Mouse (Mus musculus) stomach, postnatal 0 days (tissue): ENCODE data around the gene Proser3. TPM values are rescaled to one million over a fixed set of nuclear protein-coding genes. Genes with fewer than 3 reads are reported as not detected.

ENCODE experiments used
- ATAC-seq: fragments of 200-750 bp; cut with Nextera tagmentation; 2 replicates; pipeline ENCODE4 v1.8.0; 2017; ENCODE audit not compliant: low FRiP score, low TSS enrichment
- DNase-seq: peaks from one replicate; pipeline ENCODE4 v3.0.0-alpha.2; 2016; ENCODE audit warnings: low spot score
- H3K27ac ChIP-seq: fragments of 300-500 bp; sonication (generic); replicated peaks from 2 replicates; pipeline ENCODE4 v1.5.1; 2014; ENCODE audit warnings: mild to moderate bottlenecking, control low read depth
- H3K27me3 ChIP-seq: fragments of 300-500 bp; sonication (generic); 2 replicates; pipeline ENCODE4 v1.6.1; 2014; ENCODE audit warnings: low read length; ENCODE audit not compliant: control insufficient read depth, insufficient read depth
- H3K36me3 ChIP-seq: fragments of 300-500 bp; sonication (generic); 2 replicates; pipeline ENCODE4 v1.6.1; 2014; ENCODE audit warnings: low read length, mixed read lengths; ENCODE audit not compliant: control insufficient read depth, insufficient read depth
- H3K4me1 ChIP-seq: fragments of 300-500 bp; sonication (generic); replicated peaks from 2 replicates; pipeline ENCODE4 v1.6.1; 2014; ENCODE audit warnings: antibody characterized with exemption; ENCODE audit not compliant: control insufficient read depth, insufficient read depth
- H3K4me2 ChIP-seq: fragments of 300-500 bp; sonication (generic); replicated peaks from 2 replicates; pipeline ENCODE4 v1.6.1; 2014; ENCODE audit warnings: low read depth, mild to moderate bottlenecking, control low read depth, moderate library complexity
- H3K4me3 ChIP-seq: fragments of 300-500 bp; sonication (generic); 2 replicates; pipeline ENCODE4 v1.5.1; 2014; ENCODE audit warnings: low read depth, low read length, control low read depth
- H3K9ac ChIP-seq: fragments of 300-500 bp; sonication (generic); 2 replicates; pipeline ENCODE4 v1.6.1; 2014; ENCODE audit warnings: mild to moderate bottlenecking, low read length, control low read depth, mixed read lengths
- H3K9me3 ChIP-seq: fragments of 300-500 bp; sonication (generic); 2 replicates; pipeline ENCODE4 v1.6.1; 2016; ENCODE audit warnings: low read length; ENCODE audit not compliant: control insufficient read depth
- CTCF ChIP-seq: IDR thresholded peaks from 2 replicates; pipeline ENCODE4 v1.5.1; 2016; ENCODE audit warnings: antibody characterized with exemption, low read depth, mild to moderate bottlenecking, moderate library complexity
- EP300 ChIP-seq: optimal IDR thresholded peaks from 2 replicates; pipeline ENCODE3; 2016; ENCODE audit warnings: antibody characterized with exemption
- WGBS: fragments of 180-500 bp; shearing (Covaris S2); extraction: QIAGEN DNeasy Blood & Tissue Kit; methylation state at CpG from one replicate; pipeline ENCODE4 v1.1.7; 2014; 5-methylcytosine and 5-hydroxymethylcytosine counted together
- polyA plus RNA-seq: library from polyadenylated mRNA; unstranded; fragments of >200 nt; fragmentation: Nextera tagmentation; extraction: Ambion mirVana; gene quantifications from 2 replicates; pipeline ENCODE4 v1.2.1, GENCODE M21; 2015

Gene Proser3
- polyA plus RNA-seq, 1 experiment from 2014 or later, result 2.3 TPM

DNA sequence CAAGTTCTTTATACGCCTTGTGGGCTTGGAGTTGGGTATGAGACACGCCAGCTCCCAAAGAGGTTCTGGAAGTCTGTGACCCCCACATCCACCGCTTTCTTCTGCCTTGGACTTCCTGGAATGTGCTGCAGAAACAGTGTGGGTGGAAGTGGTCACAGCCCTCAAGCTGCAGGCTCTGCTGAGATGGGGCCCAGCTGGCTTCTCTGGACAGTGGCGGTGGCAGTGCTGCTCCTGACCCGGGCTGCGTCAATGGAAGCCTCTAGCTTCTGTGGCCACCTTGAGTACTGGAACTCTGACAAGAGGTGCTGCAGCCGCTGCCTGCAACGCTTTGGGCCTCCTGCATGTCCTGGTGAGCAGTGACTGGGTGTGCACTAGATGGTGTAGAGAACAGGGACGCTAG, 13.9 kb upstream of the Proser3 start:
- no peak overlapping the region for H3K9ac ChIP-seq
- 81% methylated on average over 9 of the region's 9 CpGs for WGBS
- no peak overlapping the region for H3K4me2 ChIP-seq
- no peak overlapping the region for H3K27ac ChIP-seq
- ATAC-seq, result no peak
- H3K27me3 ChIP-seq, result no peaks in the 10 kb centered on the region
- no peaks in the 10 kb centered on the region for H3K9me3 ChIP-seq
- H3K36me3 ChIP-seq, result peaks cover 32% of the 10 kb centered on the region
- 0 out of 2 replicates have a peak, but pooled peaks cover 3% of the 10 kb centered on the region for H3K4me1 ChIP-seq
- H3K4me3 ChIP-seq, result no peak overlapping the region
- TF ChIP-seq CTCF, result no peak
- TF ChIP-seq EP300, result no peak
- DNase-seq, result no peak

DNA sequence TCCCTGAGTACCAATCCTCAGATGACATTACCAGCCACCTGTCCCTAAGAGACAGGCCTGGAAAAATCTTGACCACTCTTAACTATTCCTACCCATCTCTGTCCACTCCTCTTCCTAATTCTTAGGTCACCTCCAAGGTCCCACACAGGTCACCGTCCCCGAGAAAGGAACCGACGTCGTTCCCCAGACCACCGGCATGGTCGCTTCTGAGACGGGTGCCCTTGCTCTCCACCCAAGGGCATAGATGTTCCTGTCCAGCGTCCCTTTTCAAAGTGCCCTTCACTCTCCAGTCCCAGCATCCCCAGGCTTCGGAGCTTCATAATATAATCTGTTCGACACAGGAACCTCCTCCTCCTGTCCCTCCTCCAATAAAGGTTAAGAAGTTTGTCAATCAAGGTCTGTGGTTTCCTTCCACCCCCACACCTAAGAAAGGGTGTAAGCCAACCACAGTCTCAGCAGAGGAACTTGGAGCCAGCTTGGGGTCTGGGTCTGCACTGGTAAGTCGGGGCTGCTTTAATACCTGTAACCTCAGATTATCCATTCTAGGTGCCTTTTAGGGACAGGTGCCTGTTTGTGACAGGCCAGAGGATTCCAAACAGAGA, 13.0 kb upstream of the Proser3 start, which contains the start of gene Igflr1:
Gene Igflr1, plus strand, starts transcription at position 458 of the 602 bp plus-strand sequence.
- DNase-seq (no peak), ATAC-seq (no peak)
- Histone ChIP-seq H3K4me3 (no peak within 1 kb of the TSS), H3K36me3 (peaks cover 22% of the 10 kb centered on the region), H3K4me2 (no peak within 1 kb of the TSS), H3K9ac (no peak within 1 kb of the TSS), H3K4me1 (0 out of 2 replicates have a peak, but pooled peaks cover 3% of the 10 kb centered on the region), H3K27ac (no peak within 1 kb of the TSS), H3K9me3 (no peaks in the 10 kb centered on the region), H3K27me3 (no peaks in the 10 kb centered on the region)
- WGBS, result 91% methylated on average over 12 of the region's 12 CpGs
- no peak for TF ChIP-seq CTCF
- TF ChIP-seq EP300, result no peak

DNA sequence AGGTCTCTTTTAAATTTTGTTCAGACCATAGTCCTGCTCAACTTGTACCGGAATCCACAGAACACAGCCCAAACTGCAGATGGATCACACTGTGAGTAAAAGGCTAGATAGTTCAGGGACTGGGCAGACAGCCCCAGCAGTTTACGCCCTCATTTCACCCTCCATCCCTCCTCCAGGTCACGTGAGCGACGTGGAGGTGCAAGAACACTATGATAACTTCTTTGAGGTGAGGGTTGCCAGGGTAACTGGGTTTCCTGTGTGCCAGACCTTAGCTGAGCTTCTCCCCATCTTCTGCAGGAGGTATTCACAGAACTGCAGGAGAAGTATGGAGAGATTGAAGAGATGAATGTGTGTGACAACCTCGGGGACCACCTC, 11.8 kb upstream of the Proser3 start:
- DNase-seq (no peak), ATAC-seq (no peak)
- no peaks in the 10 kb centered on the region for H3K9me3 ChIP-seq
- H3K27me3 ChIP-seq, result no peaks in the 10 kb centered on the region
- H3K4me3 ChIP-seq, result peak overlapping the region; percentile 58
- peak overlapping the region; percentile 56 for H3K4me2 ChIP-seq
- peak overlapping the region; percentile 91 for H3K27ac ChIP-seq
- H3K9ac ChIP-seq, result peak overlapping the region; percentile 64; the same call in 1 of the 2 replicates
- H3K4me1 ChIP-seq, result 0 out of 2 replicates have a peak, but pooled peaks cover 3% of the 10 kb centered on the region
- H3K36me3 ChIP-seq, result peaks cover 19% of the 10 kb centered on the region
- WGBS, result 14% methylated on average over 6 of the region's 6 CpGs
- TF ChIP-seq CTCF (no peak), EP300 (no peak)

DNA sequence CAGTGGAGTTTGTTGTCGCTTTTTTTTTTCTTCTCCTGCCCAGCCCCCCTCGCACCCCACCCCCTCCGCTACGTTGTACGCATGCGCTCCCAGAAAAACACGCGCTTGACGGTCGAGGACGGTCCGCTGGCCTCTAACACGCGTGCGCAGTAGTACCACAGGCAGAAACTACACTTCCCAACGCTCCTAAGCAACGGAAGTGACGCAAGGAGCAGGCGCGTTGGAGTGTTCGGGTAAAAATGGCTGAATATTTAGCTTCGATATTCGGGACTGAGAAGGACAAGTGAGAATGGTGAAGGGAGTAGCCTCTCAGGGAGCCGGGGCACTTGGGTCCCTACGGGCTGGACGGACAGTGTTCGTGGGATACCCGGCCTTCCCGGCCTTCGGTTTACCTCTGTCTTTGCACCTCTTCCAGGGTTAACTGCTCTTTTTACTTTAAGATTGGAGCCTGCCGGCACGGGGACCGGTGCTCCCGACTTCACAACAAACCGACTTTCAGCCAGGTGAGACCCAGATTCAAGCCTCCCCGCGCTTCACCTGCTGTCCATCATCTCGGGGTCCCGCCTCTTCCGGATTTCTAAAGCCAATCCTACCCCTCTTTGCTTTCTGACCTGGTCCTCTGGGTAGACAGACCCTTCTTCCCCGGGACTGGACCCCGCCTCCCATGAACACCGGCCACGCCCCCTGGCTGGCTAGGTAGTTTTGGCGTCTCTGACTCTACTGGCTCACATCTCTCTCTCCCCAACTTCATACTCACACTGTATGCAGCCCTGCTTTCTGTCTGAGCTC, 11.2 kb upstream of the Proser3 start, which contains the start of the genes U2af1l4, Gm49396 and Psenen:
Gene U2af1l4, plus strand, starts transcription at position 185 of the 789 bp plus-strand sequence.
Gene Gm49396, plus strand, starts transcription at position 228 of the 789 bp plus-strand sequence.
Gene Psenen, minus strand, starts transcription at position 511 of the 789 bp plus-strand sequence.
- TF ChIP-seq CTCF, result peak; percentile 35
- no peak for TF ChIP-seq EP300
- Histone ChIP-seq H3K27ac (peak within 1 kb of the TSS; percentile 91), H3K4me3 (peak within 1 kb of the TSS; percentile 58), H3K27me3 (no peaks in the 10 kb centered on the region), H3K9me3 (no peaks in the 10 kb centered on the region), H3K4me1 (0 out of 2 replicates have a peak, but pooled peaks cover 3% of the 10 kb centered on the region), H3K36me3 (peaks cover 13% of the 10 kb centered on the region), H3K4me2 (peak within 1 kb of the TSS; percentile 78), H3K9ac (peak within 1 kb of the TSS; percentile 66)
- under 1% methylated on average over 44 of the region's 45 CpGs for WGBS
- ATAC-seq, result peak; percentile 87
- peak; percentile 95 for DNase-seq

DNA sequence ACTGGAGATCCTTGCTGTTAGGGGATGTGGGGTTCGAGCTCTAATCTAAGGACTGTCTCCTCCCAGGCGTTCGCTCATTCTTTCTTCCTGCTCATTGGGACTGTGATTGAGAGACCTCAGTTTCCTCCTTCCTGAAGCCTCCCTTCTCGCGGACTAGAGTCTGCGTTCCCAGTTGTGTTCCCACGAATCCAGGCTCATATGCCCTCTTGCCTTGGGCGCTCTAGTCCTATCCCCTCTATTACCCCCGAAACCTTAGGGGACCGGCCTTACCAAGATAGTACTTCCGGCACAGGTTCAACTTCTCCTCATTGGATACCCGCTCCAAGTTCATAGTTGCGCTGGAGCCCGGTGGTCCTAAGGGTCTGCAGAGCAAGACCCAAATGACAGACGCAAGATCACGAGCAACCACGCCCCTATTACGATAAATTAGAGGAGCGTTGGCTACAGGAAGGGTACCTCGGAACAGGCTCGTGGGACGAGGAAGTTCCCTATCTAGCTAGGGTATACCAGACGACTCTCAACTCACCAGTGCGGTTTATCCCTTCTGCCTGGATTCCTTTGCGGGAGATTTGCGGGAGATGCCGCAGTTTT, 10.5 kb upstream of the Proser3 start:
- no peak for TF ChIP-seq EP300
- no peak for TF ChIP-seq CTCF
- WGBS, result 1% methylated on average over 27 of the region's 27 CpGs
- Histone ChIP-seq H3K4me1 (0 out of 2 replicates have a peak, but pooled peaks cover 3% of the 10 kb centered on the region), H3K27me3 (no peaks in the 10 kb centered on the region), H3K9me3 (no peaks in the 10 kb centered on the region), H3K36me3 (peaks cover 10% of the 10 kb centered on the region), H3K4me2 (peak overlapping the region; percentile 78), H3K27ac (peak overlapping the region; percentile 86), H3K4me3 (peak overlapping the region; percentile 58), H3K9ac (peak overlapping the region; percentile 66)
- DNase-seq, result peak; percentile 34
- ATAC-seq, result no peak
